ENCODE assay signal across 32 mouse cellular contexts in genomic region chr11:101166357-101166756, GRCm38 (mm10). TPM values are rescaled to one million over a fixed set of nuclear protein-coding genes. Genes with fewer than 3 reads are reported as not detected.
DNase-seq lines count a peak whose midpoint lies in the region; ATAC-seq and TF ChIP-seq lines count a peak whose summit lies in the region.
"Had no signal": no experiment of that assay in that cellular context is flagged by ENCODE, and none has a peak within 500 bp of the region (broad histone marks: within the 10 kb centered on the region; RNA-seq: fewer than 3 reads in every experiment).

No protein-coding gene starts in this region.

- no peak overlapping the region for H3K4me3 ChIP-seq in gastrocnemius, adult 2 months
- H3K4me3 ChIP-seq in embryonic facial prominence, embryonic 10.5 days: 0 out of 2 replicates have a peak overlapping the region, but pooled peaks have one; percentile 25
- H3K4me3 ChIP-seq in stomach, embryonic 14.5 days (ENCODE audit: low read depth, low read length): no peak overlapping the region
- H3K4me3 ChIP-seq: forebrain, embryonic 12.5 days; heart, embryonic 10.5 days; hindbrain, embryonic 13.5 days; liver, embryonic 15.5 days; midbrain, embryonic 12.5 days; neural tube, embryonic 13.5 days had no signal

- H3K4me1 ChIP-seq in embryonic facial prominence, embryonic 10.5 days: peaks cover 64% of the 10 kb centered on the region
- peaks cover 22% of the 10 kb centered on the region; the same call in 1 of the 2 replicates for H3K4me1 ChIP-seq in stomach, embryonic 14.5 days (ENCODE audit: control insufficient read depth, insufficient read depth, low read length)

- H3K4me2 ChIP-seq in stomach, embryonic 14.5 days (replicated peaks; ENCODE audit: low read depth, low read length): 0 out of 2 replicates have a peak overlapping the region, but pooled peaks have one; percentile 15
- H3K4me2 ChIP-seq: forebrain, embryonic 12.5 days; hindbrain, embryonic 13.5 days; liver, embryonic 15.5 days; lung, embryonic 14.5 days; midbrain, embryonic 12.5 days; neural tube, embryonic 13.5 days had no signal

- peaks cover 23% of the 10 kb centered on the region for H3K36me3 ChIP-seq in embryonic facial prominence, embryonic 10.5 days (replicated peaks)
- H3K36me3 ChIP-seq in stomach, embryonic 14.5 days (ENCODE audit: control insufficient read depth, insufficient read depth, low read length): peaks cover 59% of the 10 kb centered on the region

- H3K9me3 ChIP-seq in embryonic facial prominence, embryonic 10.5 days: no peaks in the 10 kb centered on the region
- H3K9me3 ChIP-seq in stomach, embryonic 14.5 days (ENCODE audit: control insufficient read depth, low read depth, low read length): no peaks in the 10 kb centered on the region
- H3K9me3 ChIP-seq: forebrain, embryonic 12.5 days; G1E; heart, embryonic 10.5 days; hindbrain, embryonic 13.5 days; liver, embryonic 15.5 days; midbrain, embryonic 12.5 days; neural tube, embryonic 13.5 days had no signal

- TF ChIP-seq CTCF in gastrocnemius, adult 2 months (IDR thresholded peaks at IDR 0.05): no peak

- peak; percentile 59 for DNase-seq in cerebellum, adult 11-12 months
- DNase-seq in cerebellum, postnatal 14 days: no peak
- DNase-seq in gastrocnemius, adult 2 months: no peak
- DNase-seq in gastrocnemius, postnatal 14 days: no peak
- DNase-seq in embryonic facial prominence, embryonic 10.5 days (ENCODE audit: low spot score): no peak
- DNase-seq in kidney, postnatal 14 days: no peak
- no peak for DNase-seq in heart, postnatal 10 days
- DNase-seq: adrenal gland, adult 8-10 months; embryo, embryonic 11 days; forebrain, postnatal 0 days; gastrocnemius, postnatal 10 days; heart, postnatal 4 days; kidney, adult 8-10 months; layer of hippocampus, postnatal 36 days; left cerebral cortex, postnatal 4 days; lung, embryonic 14.5 days; lung, postnatal 14 days; thymus, postnatal 4 days had no signal

- 33% methylated on average over 14 of the region's 14 CpGs for WGBS in embryonic facial prominence, embryonic 10.5 days
- WGBS in stomach, embryonic 14.5 days: 73% methylated on average over 14 of the region's 14 CpGs

- ATAC-seq in stomach, embryonic 14.5 days (ENCODE audit: insufficient number of reproducible peaks, insufficient read depth, low FRiP score, low read depth): no peak
- ATAC-seq: forebrain, postnatal 0 days; intestine, embryonic 16.5 days had no signal

- H3K27ac ChIP-seq in gastrocnemius, adult 2 months: peak overlapping the region; percentile 99
- H3K27ac ChIP-seq in embryonic facial prominence, embryonic 10.5 days (replicated peaks): no peak overlapping the region
- no peak overlapping the region for H3K27ac ChIP-seq in stomach, embryonic 14.5 days (ENCODE audit: low read length)
- H3K27ac ChIP-seq: forebrain, embryonic 12.5 days; heart, embryonic 10.5 days; hindbrain, embryonic 13.5 days; kidney, postnatal 0 days; liver, embryonic 15.5 days; midbrain, embryonic 12.5 days; neural tube, embryonic 13.5 days had no signal

- intact Hi-C loops in gastrocnemius, adult 2 months (cut with DNase I): no loop called here
- intact Hi-C loops in gastrocnemius, postnatal 14 days (cut with DNase I; ENCODE audit: low total_unique reads): loop anchor here (5.0 kb wide), 1 partner anchor 49 kb away; the partner anchor contains the start of genes Retreg3 and Tubg1
- intact Hi-C loops in heart, postnatal 10 days (cut with DNase I): no loop called here

- peaks cover 99% of the 10 kb centered on the region for H3K27me3 ChIP-seq in embryonic facial prominence, embryonic 10.5 days (replicated peaks; ENCODE audit: low read depth, poor library complexity, severe bottlenecking)
- peaks cover 10% of the 10 kb centered on the region; the same call in 1 of the 2 replicates for H3K27me3 ChIP-seq in stomach, embryonic 14.5 days (ENCODE audit: control insufficient read depth, insufficient read depth, low read length)

- no peak overlapping the region for H3K9ac ChIP-seq in stomach, embryonic 14.5 days (replicated peaks; ENCODE audit: low read depth, low read length)
- H3K9ac ChIP-seq: forebrain, embryonic 12.5 days; forebrain, postnatal 0 days; hindbrain, embryonic 13.5 days; liver, embryonic 15.5 days; lung, embryonic 14.5 days; midbrain, embryonic 12.5 days; neural tube, embryonic 13.5 days had no signal

RNA-seq across cellular contexts. Expression of gene Cntnap1, which starts 4.0 kb away (rescaled TPM):
- total RNA-seq in gastrocnemius, adult 2 months (2021): 1 to 10 TPM; 1.2 to 1.6 TPM
- total RNA-seq in gastrocnemius, postnatal 14 days (2021): 1 to 10 TPM; 1.8 to 2.4 TPM
- 0.23 and 0.31 TPM in 2 replicates for polyA plus RNA-seq in embryonic facial prominence, embryonic 10.5 days (2016; fragmentation: Nextera tagmentation; extraction: Ambion mirVana)
- 2.1 and 2.2 TPM in 2 replicates for polyA plus RNA-seq in stomach, embryonic 14.5 days (2014; fragmentation: Nextera tagmentation; extraction: Ambion mirVana)
- 1 to 10 TPM; 1.8 to 2.1 TPM for total RNA-seq in heart, postnatal 10 days (2021)

RNA-seq across cellular contexts. Expression of gene Plekhh3, which starts 4.8 kb away (rescaled TPM):
- 10 to 100 TPM; 20.7 to 35.3 TPM for total RNA-seq in gastrocnemius, adult 2 months (2021)
- 10 to 100 TPM; 22.0 to 26.9 TPM for total RNA-seq in gastrocnemius, postnatal 14 days (2021)
- polyA plus RNA-seq in embryonic facial prominence, embryonic 10.5 days (2016; fragmentation: Nextera tagmentation; extraction: Ambion mirVana): 3.7 and 4.0 TPM in 2 replicates
- 25.6 and 26.0 TPM in 2 replicates for polyA plus RNA-seq in stomach, embryonic 14.5 days (2014; fragmentation: Nextera tagmentation; extraction: Ambion mirVana)
- 10 to 100 TPM; 23.6 to 28.3 TPM for total RNA-seq in heart, postnatal 10 days (2021)

RNA-seq across cellular contexts. Expression of gene Ccr10, which starts 8.9 kb away (rescaled TPM):
- total RNA-seq in gastrocnemius, adult 2 months (2021): not detected
- under 1 TPM in 1 of 2 experiments, not detected in 1; 0.12 TPM for total RNA-seq in gastrocnemius, postnatal 14 days (2021)
- 0.16 TPM in 1 of 2 replicates, not detected in the other for polyA plus RNA-seq in embryonic facial prominence, embryonic 10.5 days (2016; fragmentation: Nextera tagmentation; extraction: Ambion mirVana)
- 0.14 and 0.33 TPM in 2 replicates for polyA plus RNA-seq in stomach, embryonic 14.5 days (2014; fragmentation: Nextera tagmentation; extraction: Ambion mirVana)
- total RNA-seq in heart, postnatal 10 days (2021): under 1 TPM; 0.14 to 0.20 TPM
- total RNA-seq: G1E; gastrocnemius, postnatal 10 days; granulocyte monocyte progenitor cell, adult 5-6 weeks; heart, postnatal 4 days; layer of hippocampus, postnatal 36 days; left cerebral cortex, postnatal 4 days; liver, adult 2 months; megakaryocyte progenitor cell, adult 5-6 weeks had no signal
- polyA plus RNA-seq: embryonic facial prominence, embryonic 14.5 days; G1E had no signal

RNA-seq across cellular contexts. Expression of gene Tubg2, which starts 10.7 kb away (rescaled TPM):
- total RNA-seq in gastrocnemius, adult 2 months (2021): 1 to 10 TPM; 2.4 to 3.6 TPM
- 1 to 10 TPM; 3.1 to 4.6 TPM for total RNA-seq in gastrocnemius, postnatal 14 days (2021)
- 4.9 and 5.7 TPM in 2 replicates for polyA plus RNA-seq in embryonic facial prominence, embryonic 10.5 days (2016; fragmentation: Nextera tagmentation; extraction: Ambion mirVana)
- 3.6 and 4.5 TPM in 2 replicates for polyA plus RNA-seq in stomach, embryonic 14.5 days (2014; fragmentation: Nextera tagmentation; extraction: Ambion mirVana)
- total RNA-seq in heart, postnatal 10 days (2021): 1 to 10 TPM; 3.4 to 3.5 TPM
- total RNA-seq: G1E; granulocyte monocyte progenitor cell, adult 5-6 weeks; liver, adult 2 months; megakaryocyte progenitor cell, adult 5-6 weeks had no signal
- polyA plus RNA-seq: G1E had no signal

RNA-seq across cellular contexts. Expression of gene Tubg1, which starts 46.6 kb away (rescaled TPM):
- 10 to 100 TPM; 22.0 to 30.2 TPM for total RNA-seq in gastrocnemius, adult 2 months (2021)
- total RNA-seq in gastrocnemius, postnatal 14 days (2021): 10 to 100 TPM; 26.3 to 31.2 TPM
- polyA plus RNA-seq in embryonic facial prominence, embryonic 10.5 days (2016; fragmentation: Nextera tagmentation; extraction: Ambion mirVana): 135 and 142 TPM in 2 replicates
- polyA plus RNA-seq in stomach, embryonic 14.5 days (2014; fragmentation: Nextera tagmentation; extraction: Ambion mirVana): 70.5 and 70.9 TPM in 2 replicates
- total RNA-seq in heart, postnatal 10 days (2021): 10 to 100 TPM; 27.0 to 31.1 TPM
